Mouse (Mus musculus) hindbrain, embryonic 11.5 days (tissue): ENCODE measurements around the gene Fzd7. TPM values are rescaled to one million over a fixed set of nuclear protein-coding genes. Genes with fewer than 3 reads are reported as not detected.

Experiments
- ATAC-seq: fragments of 200-750 bp; cut with Nextera tagmentation; 2 replicates; pipeline ENCODE4 v1.8.0; 2017; ENCODE audit warnings: mild to moderate bottlenecking, moderate TSS enrichment, moderate library complexity; ENCODE audit not compliant: low FRiP score
- DNase-seq: peaks from one replicate; pipeline ENCODE4 v3.0.0-alpha.2; 2015; ENCODE audit warnings: low spot score
- H3K27ac ChIP-seq: fragments of 300-500 bp; sonication (generic); 2 replicates; pipeline ENCODE4 v1.5.1; 2014; ENCODE audit warnings: mild to moderate bottlenecking, low read depth, low read length
- H3K27me3 ChIP-seq: fragments of 300-500 bp; sonication (generic); 2 replicates; pipeline ENCODE4 v1.6.1; 2014; ENCODE audit warnings: mild to moderate bottlenecking, low read length, moderate library complexity, mixed read lengths; ENCODE audit not compliant: control insufficient read depth, insufficient read depth
- H3K36me3 ChIP-seq: fragments of 300-500 bp; sonication (generic); 2 replicates; pipeline ENCODE4 v1.6.1; 2014; ENCODE audit warnings: mild to moderate bottlenecking, low read length, moderate library complexity, mixed read lengths; ENCODE audit not compliant: control insufficient read depth, insufficient read depth
- H3K4me1 ChIP-seq: fragments of 300-500 bp; sonication (generic); replicated peaks from 2 replicates; pipeline ENCODE4 v1.6.1; 2014; ENCODE audit warnings: low read length, mixed read lengths; ENCODE audit not compliant: control insufficient read depth, insufficient read depth
- H3K4me2 ChIP-seq: fragments of 300-500 bp; sonication (generic); replicated peaks from 2 replicates; pipeline ENCODE4 v1.6.1; 2014; ENCODE audit warnings: mild to moderate bottlenecking, low read depth, low read length
- H3K4me3 ChIP-seq: fragments of 300-500 bp; sonication (generic); 2 replicates; pipeline ENCODE4 v1.5.1; 2014; ENCODE audit warnings: low read depth, low read length
- H3K9ac ChIP-seq: fragments of 300-500 bp; sonication (generic); 2 replicates; pipeline ENCODE4 v1.6.1; 2014; ENCODE audit warnings: low read depth, low read length
- H3K9me3 ChIP-seq: fragments of 300-500 bp; sonication (generic); 2 replicates; pipeline ENCODE4 v1.6.1; 2016; ENCODE audit warnings: low read length; ENCODE audit not compliant: control insufficient read depth
- WGBS: fragments of 180-500 bp; shearing (Covaris S2); extraction: QIAGEN DNeasy Blood & Tissue Kit; methylation state at CpG from one replicate; pipeline ENCODE4 v1.1.7; 2014; 5-methylcytosine and 5-hydroxymethylcytosine counted together
- polyA plus RNA-seq: library from polyadenylated mRNA; unstranded; fragments of >200 nt; fragmentation: Nextera tagmentation; extraction: Ambion mirVana; gene quantifications from 2 replicates; pipeline ENCODE4 v1.2.1, GENCODE M21; 2014

Fzd7 gene
- polyA plus RNA-seq, 1 experiment from 2014 or later, result 15.4 TPM

- Histone ChIP-seq H3K9me3 (no peaks in the 10 kb centered on the region), H3K27me3 (no peaks in the 10 kb centered on the region), H3K4me2 (peak overlapping the region; percentile 95), H3K4me3 (peak overlapping the region; percentile 83), H3K4me1 (peaks cover 11% of the 10 kb centered on the region; the same call in 1 of the 2 replicates), H3K27ac (peak overlapping the region; percentile 79), H3K36me3 (no peaks in the 10 kb centered on the region), H3K9ac (peak overlapping the region; percentile 93)
- WGBS, result 2% methylated on average over 16 of the region's 16 CpGs
- ATAC-seq, result peak; percentile 27; the same call in 1 of the 2 replicates
- DNase-seq, result peak; percentile 78
These were observed 2.9 kb downstream of the Fzd7 start for GRCm38 (mm10) chr1:59484791-59485785.

GRCm38 (mm10) chr1:59485803-59486202 lies 3.6 kb downstream of the Fzd7 start:
- Histone ChIP-seq H3K36me3 (no peaks in the 10 kb centered on the region), H3K9me3 (no peaks in the 10 kb centered on the region), H3K4me3 (peak overlapping the region; percentile 83), H3K27me3 (no peaks in the 10 kb centered on the region), H3K9ac (peak overlapping the region; percentile 93), H3K27ac (peak overlapping the region; percentile 79), H3K4me1 (peaks cover 11% of the 10 kb centered on the region; the same call in 1 of the 2 replicates), H3K4me2 (peak overlapping the region; percentile 95)
- WGBS, result 36% methylated on average over 4 of the region's 4 CpGs
- DNase-seq (peak; percentile 39), ATAC-seq (no peak)

GRCm38 (mm10) chr1:59487651-59488051 lies 5.4 kb downstream of the Fzd7 start:
- DNase-seq (peak; percentile 44), ATAC-seq (no peak)
- H3K36me3 ChIP-seq, result no peaks in the 10 kb centered on the region
- H3K9ac ChIP-seq, result 0 out of 2 replicates have a peak overlapping the region, but pooled peaks have one; percentile 37
- no peak overlapping the region; the same call in 1 of the 2 replicates for H3K4me3 ChIP-seq
- H3K27ac ChIP-seq, result no peak overlapping the region
- peak overlapping the region; percentile 36 for H3K4me2 ChIP-seq
- H3K4me1 ChIP-seq, result peaks cover 11% of the 10 kb centered on the region; the same call in 1 of the 2 replicates
- no peaks in the 10 kb centered on the region for H3K9me3 ChIP-seq
- H3K27me3 ChIP-seq, result no peaks in the 10 kb centered on the region
- WGBS, result 4% methylated on average over 10 of the region's 10 CpGs

GRCm38 (mm10) chr1:59488481-59488880 lies 6.3 kb downstream of the Fzd7 start:
- H3K4me1 ChIP-seq, result peaks cover 8% of the 10 kb centered on the region; the same call in 1 of the 2 replicates
- DNase-seq (no peak), ATAC-seq (no peak)
- H3K36me3 ChIP-seq, result no peaks in the 10 kb centered on the region
- H3K27ac ChIP-seq, result no peak overlapping the region
- WGBS, result 61% methylated on average over 4 of the region's 4 CpGs
- no peak overlapping the region for H3K9ac ChIP-seq
- no peak overlapping the region for H3K4me3 ChIP-seq
- no peaks in the 10 kb centered on the region for H3K9me3 ChIP-seq
- H3K27me3 ChIP-seq, result no peaks in the 10 kb centered on the region
- no peak overlapping the region for H3K4me2 ChIP-seq

- peaks cover 8% of the 10 kb centered on the region; the same call in 1 of the 2 replicates for H3K4me1 ChIP-seq
- no peak overlapping the region for H3K4me3 ChIP-seq
- ATAC-seq (no peak), DNase-seq (no peak)
- 73% methylated on average over 4 of the region's 4 CpGs for WGBS
- H3K36me3 ChIP-seq, result no peaks in the 10 kb centered on the region
- no peaks in the 10 kb centered on the region for H3K27me3 ChIP-seq
- no peak overlapping the region for H3K27ac ChIP-seq
- H3K9ac ChIP-seq, result no peak overlapping the region
- no peak overlapping the region for H3K4me2 ChIP-seq
- no peaks in the 10 kb centered on the region for H3K9me3 ChIP-seq
These were observed 6.8 kb downstream of the Fzd7 start for GRCm38 (mm10) chr1:59488991-59489390.

GRCm38 (mm10) chr1:59491517-59491916 lies 9.3 kb downstream of the Fzd7 start:
- H3K4me1 ChIP-seq, result peaks cover 3% of the 10 kb centered on the region; the same call in 1 of the 2 replicates
- H3K27me3 ChIP-seq, result no peaks in the 10 kb centered on the region
- H3K27ac ChIP-seq, result no peak overlapping the region
- H3K9me3 ChIP-seq, result no peaks in the 10 kb centered on the region
- no peaks in the 10 kb centered on the region for H3K36me3 ChIP-seq
- ATAC-seq, result no peak
- H3K4me3 ChIP-seq, result no peak overlapping the region
- WGBS, result 88% methylated on average over 9 of the region's 9 CpGs
- H3K9ac ChIP-seq, result no peak overlapping the region
- H3K4me2 ChIP-seq, result no peak overlapping the region
- no peak for DNase-seq

GRCm38 (mm10) chr1:59492432-59492831 lies 10.2 kb downstream of the Fzd7 start:
- no peak for DNase-seq
- Histone ChIP-seq H3K9me3 (no peaks in the 10 kb centered on the region), H3K27ac (no peak overlapping the region), H3K4me1 (peaks cover 3% of the 10 kb centered on the region; the same call in 1 of the 2 replicates), H3K27me3 (no peaks in the 10 kb centered on the region), H3K4me2 (no peak overlapping the region), H3K4me3 (no peak overlapping the region), H3K36me3 (no peaks in the 10 kb centered on the region), H3K9ac (no peak overlapping the region)
- no peak for ATAC-seq
- WGBS, result 65% methylated on average over 4 of the region's 4 CpGs

GRCm38 (mm10) chr1:59495970-59496369 lies 13.7 kb downstream of the Fzd7 start:
- no peak overlapping the region for H3K9ac ChIP-seq
- WGBS, result 94% methylated on average over 5 of the region's 5 CpGs
- ATAC-seq (no peak), DNase-seq (no peak)
- H3K36me3 ChIP-seq, result no peaks in the 10 kb centered on the region
- no peak overlapping the region for H3K4me3 ChIP-seq
- H3K27me3 ChIP-seq, result no peaks in the 10 kb centered on the region
- H3K9me3 ChIP-seq, result no peaks in the 10 kb centered on the region
- H3K27ac ChIP-seq, result no peak overlapping the region
- H3K4me1 ChIP-seq, result no peaks in the 10 kb centered on the region
- no peak overlapping the region for H3K4me2 ChIP-seq
